Mouse (Mus musculus) gonadal fat pad, adult 2 months (tissue): Measurements from ENCODE around the gene Arpp21. TPM values are rescaled to one million over a fixed set of nuclear protein-coding genes. Genes with fewer than 3 reads are reported as not detected.
"Not testable (repeated sequence)": the region's sequence is repeated elsewhere in the genome, so short reads cannot be mapped to it uniquely, and the experiment has no call there.

Experiments used
- DNase-seq: peaks from one replicate; pipeline ENCODE4 v3.0.0-alpha.2; 2012; ENCODE audit warnings: low read depth
- polyA plus RNA-seq: library from polyadenylated mRNA; depleted of rRNA; stranded (reverse); fragments of >200 nt; gene quantifications from 2 replicates; pipeline ENCODE4 v1.2.3, GENCODE M21; 2012

Arpp21 gene
- polyA plus RNA-seq, 1 experiment, result not detected

GRCm38 (mm10) chr9:112102155-112102851 lies 133.4 kb downstream of the Arpp21 start:
- no peak for DNase-seq

- DNase-seq, result no peak
Observed at GRCm38 (mm10) chr9:112100841-112101595, 134.7 kb downstream of the Arpp21 start.

GRCm38 (mm10) chr9:112098267-112098666 lies 137.5 kb downstream of the Arpp21 start:
- no peak for DNase-seq

- no peak for DNase-seq
Observed at GRCm38 (mm10) chr9:112095708-112096107, 140.0 kb downstream of the Arpp21 start.

- DNase-seq, result no peak
Observed at GRCm38 (mm10) chr9:112095198-112095597, 140.5 kb downstream of the Arpp21 start.

GRCm38 (mm10) chr9:112078903-112079302 lies 156.8 kb downstream of the Arpp21 start:
- DNase-seq, result no peak

GRCm38 (mm10) chr9:112078453-112078852 lies 157.3 kb downstream of the Arpp21 start:
- DNase-seq, result no peak

GRCm38 (mm10) chr9:112075273-112075672 lies 160.5 kb downstream of the Arpp21 start:
- DNase-seq, result no peak

- no peak for DNase-seq
Observed at GRCm38 (mm10) chr9:112074872-112075271, 160.9 kb downstream of the Arpp21 start.

GRCm38 (mm10) chr9:112071368-112071767 lies 164.4 kb downstream of the Arpp21 start:
- DNase-seq, result no peak

- no peak for DNase-seq
Observed at GRCm38 (mm10) chr9:112070961-112071360, 164.8 kb downstream of the Arpp21 start.

GRCm38 (mm10) chr9:112068250-112068649 lies 167.5 kb downstream of the Arpp21 start:
- no peak for DNase-seq

GRCm38 (mm10) chr9:112060696-112061425 lies 174.9 kb downstream of the Arpp21 start:
- no peak for DNase-seq

GRCm38 (mm10) chr9:112054807-112055381 lies 180.8 kb downstream of the Arpp21 start:
- DNase-seq, result no peak

GRCm38 (mm10) chr9:112047903-112048467 lies 187.8 kb downstream of the Arpp21 start:
- no peak for DNase-seq

- DNase-seq, result no peak
Observed at GRCm38 (mm10) chr9:112040566-112040965, 195.2 kb downstream of the Arpp21 start.

- no peak for DNase-seq
Observed at GRCm38 (mm10) chr9:112037732-112038131, 198.0 kb downstream of the Arpp21 start.

- not testable (repeated sequence) for DNase-seq
Observed at GRCm38 (mm10) chr9:112033840-112034239, 201.9 kb downstream of the Arpp21 start.

- no peak for DNase-seq
Observed at GRCm38 (mm10) chr9:112032169-112032568, 203.6 kb downstream of the Arpp21 start.

- DNase-seq, result no peak
Observed at GRCm38 (mm10) chr9:112023562-112024015, 212.1 kb downstream of the Arpp21 start.

GRCm38 (mm10) chr9:112023111-112023510 lies 212.6 kb downstream of the Arpp21 start:
- DNase-seq, result no peak
